Mouse (Mus musculus): ENCODE measurements around the gene Acaca. TPM values are rescaled to one million over a fixed set of nuclear protein-coding genes. Genes with fewer than 3 reads are reported as not detected.

Acaca gene
- polyA plus RNA-seq, 1 experiment from 2014 or later = 4.8 TPM

DNA sequence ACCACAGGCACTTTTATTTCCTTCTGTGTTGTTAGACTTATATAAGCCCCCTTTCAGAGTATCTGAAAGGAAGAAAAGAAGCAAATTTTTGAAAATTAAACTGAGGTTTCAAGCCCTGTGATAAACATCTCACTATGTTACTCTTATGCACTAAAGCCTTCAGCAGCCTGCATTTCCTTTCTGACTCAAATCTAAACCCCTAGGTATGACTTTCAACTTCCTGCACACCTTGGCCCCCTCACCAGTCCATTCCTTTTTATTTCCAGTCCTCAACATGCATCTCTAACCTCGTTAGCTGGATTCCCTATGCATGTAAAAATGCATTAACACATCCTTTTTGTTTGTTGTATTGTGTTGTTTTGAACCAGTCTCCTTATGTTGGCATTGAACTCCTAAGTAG is 123.0 kb downstream of the Acaca start:
- DNase-seq = no peak
- Histone ChIP-seq H3K9ac (no peak overlapping the region), H3K36me3 (peaks cover 54% of the 10 kb centered on the region), H3K4me3 (replicated peaks) (no peak overlapping the region), H3K9me3 (replicated peaks) (no peaks in the 10 kb centered on the region), H3K4me2 (no peak overlapping the region), H3K4me1 (replicated peaks) (no peaks in the 10 kb centered on the region), H3K27me3 (no peaks in the 10 kb centered on the region), H3K27ac (no peak overlapping the region)
- ATAC-seq (ENCODE audit: low read depth) = no peak
- WGBS (ENCODE audit: insufficient replicate concordance) = 52% methylated on average over 1 of the region's 1 CpGs

DNA sequence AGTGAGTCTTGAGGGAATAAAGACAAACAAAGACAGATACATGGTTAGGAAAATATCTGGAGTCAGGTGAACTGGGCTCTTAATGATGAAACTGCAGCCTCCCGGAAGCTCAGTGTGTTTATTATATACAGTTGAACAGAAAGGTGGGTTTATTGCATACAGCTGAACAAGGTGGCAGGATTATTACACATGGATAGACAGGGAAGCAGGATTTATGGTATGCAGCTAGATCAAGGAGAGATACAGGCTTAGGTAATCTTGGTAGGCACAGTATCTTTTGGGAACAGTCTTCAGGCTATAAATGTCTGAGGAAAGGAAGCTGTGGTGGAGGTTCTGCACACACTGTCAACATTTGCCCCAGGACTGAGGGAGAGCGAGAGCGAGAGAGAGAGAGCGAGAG is 126.4 kb downstream of the Acaca start:
- H3K4me1 ChIP-seq (replicated peaks) = peaks cover 6% of the 10 kb centered on the region
- H3K36me3 ChIP-seq = peaks cover 56% of the 10 kb centered on the region
- H3K4me3 ChIP-seq (replicated peaks) = no peak overlapping the region
- no peak overlapping the region for H3K27ac ChIP-seq
- ATAC-seq (ENCODE audit: low read depth) (no peak), DNase-seq (no peak)
- no peaks in the 10 kb centered on the region for H3K9me3 ChIP-seq (replicated peaks)
- no peaks in the 10 kb centered on the region for H3K27me3 ChIP-seq
- H3K9ac ChIP-seq = no peak overlapping the region
- no peak overlapping the region for H3K4me2 ChIP-seq
- WGBS (ENCODE audit: insufficient replicate concordance) = 86% methylated on average over 4 of the region's 4 CpGs

DNA sequence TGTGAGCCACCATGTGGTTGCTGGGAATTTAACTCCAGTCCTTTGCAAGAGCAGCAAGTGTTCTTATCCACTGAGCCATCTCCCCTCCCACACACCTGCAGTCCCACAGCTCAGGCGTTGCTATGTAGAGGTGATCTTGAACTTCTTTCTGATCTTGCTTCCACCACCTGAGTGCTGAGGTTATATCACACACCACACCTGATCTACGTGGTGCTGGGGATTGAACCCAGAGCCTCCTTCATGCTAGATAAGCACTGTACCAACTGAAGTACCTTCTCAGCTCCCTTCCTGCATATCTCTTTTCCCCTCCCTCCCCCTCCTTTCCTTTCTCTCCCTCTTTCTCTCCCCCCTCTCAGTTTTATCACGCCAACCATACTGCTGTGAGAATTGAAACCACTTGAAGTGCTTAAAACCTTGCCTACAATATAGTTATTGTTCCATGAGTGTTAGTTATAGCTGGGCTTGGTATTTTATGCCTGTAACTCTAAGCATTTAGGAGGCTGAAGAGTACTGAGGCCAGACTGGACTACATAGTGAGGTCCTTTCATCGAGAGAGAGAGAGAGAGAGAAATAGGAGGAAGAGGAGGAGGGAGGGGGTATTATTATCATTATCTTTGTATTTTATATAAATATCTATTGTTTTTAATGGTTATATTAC is 128.7 kb downstream of the Acaca start:
- peak; percentile 17 for DNase-seq
- ATAC-seq (ENCODE audit: low read depth) = peak; percentile 75
- WGBS (ENCODE audit: insufficient replicate concordance) = 33% methylated on average over 4 of the region's 4 CpGs

DNA sequence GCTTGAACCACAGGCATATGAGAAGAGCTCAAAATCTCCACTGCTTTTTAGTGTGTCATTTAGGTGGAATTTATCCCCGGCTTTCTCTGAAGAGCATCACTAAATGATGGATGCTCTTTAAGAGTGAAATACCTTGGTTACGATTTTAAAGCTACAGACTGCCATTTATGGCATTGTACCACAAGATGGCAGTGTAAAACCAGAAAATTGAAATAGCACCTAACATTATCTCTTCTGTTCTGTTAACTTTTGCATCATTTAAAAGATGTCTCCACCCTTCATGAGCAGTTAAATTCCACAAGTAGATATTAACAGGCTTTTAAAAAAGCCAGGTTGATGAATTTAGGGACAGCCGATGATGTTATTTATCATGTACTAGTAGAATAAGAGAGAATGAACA is 135.0 kb downstream of the Acaca start:
- Histone ChIP-seq H3K4me3 (replicated peaks) (no peak overlapping the region), H3K9me3 (replicated peaks) (no peaks in the 10 kb centered on the region), H3K4me2 (no peak overlapping the region), H3K27me3 (no peaks in the 10 kb centered on the region), H3K4me1 (replicated peaks) (no peaks in the 10 kb centered on the region), H3K36me3 (peaks cover 72% of the 10 kb centered on the region), H3K27ac (no peak overlapping the region), H3K9ac (no peak overlapping the region)
- DNase-seq (no peak), ATAC-seq (ENCODE audit: low read depth) (no peak)
- WGBS (ENCODE audit: insufficient replicate concordance) = 72% methylated on average over 3 of the region's 3 CpGs

More for the DNA sequence above, 128.7 kb downstream of the Acaca start:
- H3K27ac ChIP-seq = no peak overlapping the region
- no peaks in the 10 kb centered on the region for H3K27me3 ChIP-seq
- H3K9ac ChIP-seq = no peak overlapping the region
- no peak overlapping the region for H3K4me3 ChIP-seq (replicated peaks)
- peaks cover 6% of the 10 kb centered on the region for H3K4me1 ChIP-seq (replicated peaks)
- H3K4me2 ChIP-seq = no peak overlapping the region
- no peaks in the 10 kb centered on the region for H3K9me3 ChIP-seq (replicated peaks)
- peaks cover 57% of the 10 kb centered on the region for H3K36me3 ChIP-seq

DNA sequence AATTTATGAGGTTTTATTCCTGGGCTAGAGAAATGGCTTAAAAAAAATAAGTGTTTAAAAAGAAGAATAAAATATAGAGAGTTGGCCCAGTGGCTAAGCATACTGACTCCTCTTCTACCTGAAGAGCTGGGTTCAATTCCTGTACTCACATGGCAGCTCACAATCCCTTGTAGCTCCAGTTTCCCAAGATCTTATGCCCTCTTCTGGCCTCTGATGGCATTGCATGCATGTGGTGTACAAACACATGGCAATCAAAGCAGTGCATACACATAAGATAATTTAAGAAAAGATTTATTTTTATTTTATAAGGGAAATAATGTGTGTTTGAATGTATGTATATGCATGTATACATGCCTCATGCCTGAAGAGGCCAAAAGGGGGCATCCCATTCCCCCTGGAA is 138.6 kb downstream of the Acaca start:
- peaks cover 68% of the 10 kb centered on the region for H3K36me3 ChIP-seq
- no peak overlapping the region for H3K4me3 ChIP-seq (replicated peaks)
- no peak overlapping the region for H3K27ac ChIP-seq
- no peak overlapping the region for H3K4me2 ChIP-seq
- no peaks in the 10 kb centered on the region for H3K27me3 ChIP-seq
- DNase-seq = no peak
- H3K9me3 ChIP-seq (replicated peaks) = no peaks in the 10 kb centered on the region
- ATAC-seq (ENCODE audit: low read depth) = no peak
- no peak overlapping the region for H3K9ac ChIP-seq
- H3K4me1 ChIP-seq (replicated peaks) = no peaks in the 10 kb centered on the region

DNA sequence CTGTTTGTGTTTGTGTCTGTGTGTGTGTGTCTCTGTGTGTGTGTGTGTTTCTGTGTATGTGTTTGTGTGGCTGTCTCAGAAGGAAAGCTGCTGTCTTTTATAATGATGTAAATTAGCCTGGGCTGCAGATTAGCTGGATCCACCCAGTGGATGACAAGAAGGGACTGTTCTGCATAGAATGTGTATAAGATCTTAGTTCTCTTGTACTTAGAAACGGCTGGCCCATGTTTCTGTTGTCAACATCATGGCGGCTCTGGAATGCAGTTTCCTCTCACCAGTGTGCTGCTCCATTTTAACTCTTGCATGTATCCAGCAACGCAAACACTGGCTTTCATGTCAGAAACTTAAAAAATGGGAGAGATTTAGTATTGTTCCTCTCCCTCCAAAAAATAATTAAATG is 141.0 kb downstream of the Acaca start:
- no peaks in the 10 kb centered on the region for H3K4me1 ChIP-seq (replicated peaks)
- DNase-seq (no peak), ATAC-seq (ENCODE audit: low read depth) (no peak)
- no peak overlapping the region for H3K27ac ChIP-seq
- no peak overlapping the region for H3K9ac ChIP-seq
- peaks cover 59% of the 10 kb centered on the region for H3K36me3 ChIP-seq
- no peak overlapping the region for H3K4me3 ChIP-seq (replicated peaks)
- no peak overlapping the region for H3K4me2 ChIP-seq
- WGBS (ENCODE audit: insufficient replicate concordance) = 78% methylated on average over 3 of the region's 3 CpGs
- H3K9me3 ChIP-seq (replicated peaks) = no peaks in the 10 kb centered on the region
- H3K27me3 ChIP-seq = no peaks in the 10 kb centered on the region

DNA sequence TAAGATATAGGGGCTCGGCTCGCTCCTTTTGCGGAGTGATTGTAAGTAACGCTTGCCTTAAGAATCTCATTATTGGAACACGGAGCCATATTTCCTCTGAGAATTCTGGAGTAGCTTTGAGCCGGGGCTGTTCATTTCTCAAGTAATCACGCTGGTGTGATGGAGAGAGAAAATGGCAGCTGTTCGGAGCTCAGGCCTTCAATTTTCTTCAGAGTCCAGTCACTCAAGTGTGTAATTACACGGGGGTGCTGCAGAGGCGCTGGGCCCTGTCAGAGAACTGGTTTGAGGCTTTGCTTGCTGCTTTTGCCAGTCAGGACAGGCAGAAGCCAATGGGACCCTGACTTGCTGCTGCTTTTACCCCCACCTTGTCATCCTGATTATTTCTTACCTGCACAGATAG is 142.5 kb downstream of the Acaca start:
- no peak overlapping the region for H3K27ac ChIP-seq
- 86% methylated on average over 10 of the region's 10 CpGs for WGBS (ENCODE audit: insufficient replicate concordance)
- no peaks in the 10 kb centered on the region for H3K4me1 ChIP-seq (replicated peaks)
- no peak overlapping the region for H3K4me3 ChIP-seq (replicated peaks)
- ATAC-seq (ENCODE audit: low read depth) (no peak), DNase-seq (no peak)
- H3K9me3 ChIP-seq (replicated peaks) = no peaks in the 10 kb centered on the region
- H3K36me3 ChIP-seq = peaks cover 56% of the 10 kb centered on the region
- H3K27me3 ChIP-seq = no peaks in the 10 kb centered on the region
- no peak overlapping the region for H3K9ac ChIP-seq
- H3K4me2 ChIP-seq = no peak overlapping the region

DNA sequence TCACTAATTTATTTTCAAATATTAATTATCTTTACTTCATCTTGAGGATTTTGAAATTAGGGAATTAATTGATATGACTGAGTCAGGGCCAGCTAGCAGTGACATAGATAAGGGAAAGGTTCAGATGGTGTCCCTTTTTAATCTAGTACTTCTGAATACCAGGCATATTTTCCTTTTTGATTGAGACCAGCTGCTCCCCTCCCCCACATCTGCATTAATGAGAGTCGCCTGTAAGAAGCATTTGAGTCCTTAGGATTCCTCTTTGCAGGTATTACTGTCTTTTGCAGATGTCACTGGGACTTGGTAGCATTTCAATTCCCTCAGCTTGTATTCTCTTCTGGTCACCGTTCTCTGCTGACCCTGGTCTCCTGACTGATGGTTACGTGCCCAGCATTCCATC is 143.1 kb downstream of the Acaca start:
- Histone ChIP-seq H3K4me1 (replicated peaks) (no peaks in the 10 kb centered on the region), H3K36me3 (peaks cover 56% of the 10 kb centered on the region), H3K9me3 (replicated peaks) (no peaks in the 10 kb centered on the region), H3K27ac (no peak overlapping the region), H3K27me3 (no peaks in the 10 kb centered on the region), H3K4me2 (no peak overlapping the region), H3K9ac (no peak overlapping the region), H3K4me3 (replicated peaks) (no peak overlapping the region)
- WGBS (ENCODE audit: insufficient replicate concordance) = 76% methylated on average over 3 of the region's 3 CpGs
- ATAC-seq (ENCODE audit: low read depth) (no peak), DNase-seq (no peak)

DNA sequence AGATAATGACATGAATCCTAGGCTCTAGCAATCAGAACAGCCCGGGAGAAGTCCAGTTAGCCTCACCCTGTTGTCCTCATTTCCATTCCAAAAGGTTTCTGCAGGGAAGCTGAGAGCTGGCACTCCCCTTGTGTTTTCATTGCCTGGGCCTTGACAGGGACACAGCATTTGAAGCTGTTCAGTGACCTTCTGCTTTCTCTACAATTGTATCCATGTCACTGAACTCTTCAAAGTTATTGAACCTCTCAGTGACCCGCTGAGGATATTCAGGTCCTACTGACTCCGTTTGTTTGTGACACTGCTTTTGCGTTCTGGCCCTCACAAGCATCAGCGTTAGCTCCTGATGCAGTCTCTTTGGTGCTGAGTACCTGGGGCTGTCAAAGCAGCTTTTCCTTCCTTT is 147.5 kb downstream of the Acaca start:
- WGBS (ENCODE audit: insufficient replicate concordance) = 86% methylated on average over 5 of the region's 5 CpGs
- DNase-seq (no peak), ATAC-seq (ENCODE audit: low read depth) (no peak)
- Histone ChIP-seq H3K36me3 (peaks cover 56% of the 10 kb centered on the region), H3K9ac (no peak overlapping the region), H3K4me3 (replicated peaks) (no peak overlapping the region), H3K27me3 (no peaks in the 10 kb centered on the region), H3K9me3 (replicated peaks) (no peaks in the 10 kb centered on the region), H3K4me1 (replicated peaks) (no peaks in the 10 kb centered on the region), H3K27ac (no peak overlapping the region), H3K4me2 (no peak overlapping the region)

DNA sequence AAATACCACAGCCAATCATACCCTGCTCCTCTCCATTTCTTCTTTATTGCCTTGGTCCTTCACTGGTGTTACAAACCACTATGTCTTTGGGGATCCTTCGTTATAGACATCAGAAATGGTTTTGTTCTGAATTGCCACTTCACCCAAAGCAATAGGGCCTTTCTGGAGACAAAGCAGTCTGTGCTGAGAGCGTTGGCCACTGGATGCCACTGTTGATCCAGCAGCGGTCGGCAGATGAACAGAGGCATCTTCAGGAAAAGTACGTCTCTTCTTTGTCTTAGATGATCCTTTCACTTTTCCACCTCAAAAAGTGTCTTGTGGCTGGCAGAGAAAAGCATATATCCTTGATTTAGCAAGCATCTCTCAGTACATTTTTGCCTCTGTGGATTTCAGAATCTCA is 151.8 kb downstream of the Acaca start:
- H3K27ac ChIP-seq = no peak overlapping the region
- H3K36me3 ChIP-seq = peaks cover 54% of the 10 kb centered on the region
- ATAC-seq (ENCODE audit: low read depth) (no peak), DNase-seq (no peak)
- WGBS (ENCODE audit: insufficient replicate concordance) = 78% methylated on average over 5 of the region's 5 CpGs
- no peak overlapping the region for H3K9ac ChIP-seq
- no peaks in the 10 kb centered on the region for H3K9me3 ChIP-seq (replicated peaks)
- H3K4me1 ChIP-seq (replicated peaks) = no peaks in the 10 kb centered on the region
- no peaks in the 10 kb centered on the region for H3K27me3 ChIP-seq
- H3K4me3 ChIP-seq (replicated peaks) = no peak overlapping the region
- no peak overlapping the region for H3K4me2 ChIP-seq

DNA sequence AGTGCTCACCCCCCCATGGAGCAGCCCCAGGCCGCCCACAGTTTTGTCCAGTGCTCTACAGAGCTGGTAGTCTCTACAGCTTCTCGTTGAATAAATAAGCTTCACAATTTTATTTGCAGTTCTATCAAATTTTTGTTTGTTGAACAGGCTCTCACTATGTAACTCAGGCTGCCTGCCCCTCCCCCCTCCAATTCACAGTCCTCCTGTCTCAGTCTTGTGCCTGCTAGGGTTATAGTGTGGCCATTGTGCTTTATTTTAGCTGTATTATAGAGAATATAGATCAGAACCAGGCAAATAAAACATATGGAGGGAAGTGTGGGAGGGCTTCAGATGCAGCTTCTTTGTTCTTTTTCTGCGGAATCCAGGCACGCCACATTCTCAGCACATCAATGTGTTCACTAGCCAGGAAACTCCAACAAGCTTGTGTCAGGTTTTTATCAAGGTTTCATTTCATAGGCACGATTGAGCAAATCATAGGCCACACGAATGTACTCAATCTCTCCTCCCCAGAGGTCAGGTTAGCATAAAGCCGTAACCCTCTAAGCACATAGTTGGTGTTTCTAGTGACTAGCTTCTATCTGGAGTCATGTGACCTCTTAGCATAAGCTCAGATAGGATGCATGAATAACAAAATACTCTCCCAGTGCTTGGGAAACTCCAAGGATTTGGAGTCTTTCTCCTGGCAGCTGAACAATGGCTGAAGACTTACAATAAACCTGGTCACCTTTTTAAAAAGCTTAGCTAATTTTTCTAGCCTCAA is 153.7 kb downstream of the Acaca start:
- H3K9ac ChIP-seq = no peak overlapping the region
- H3K27me3 ChIP-seq = no peaks in the 10 kb centered on the region
- H3K9me3 ChIP-seq (replicated peaks) = no peaks in the 10 kb centered on the region
- ATAC-seq (ENCODE audit: low read depth) (no peak), DNase-seq (no peak)
- H3K4me3 ChIP-seq (replicated peaks) = no peak overlapping the region
- peaks cover 43% of the 10 kb centered on the region for H3K36me3 ChIP-seq
- no peaks in the 10 kb centered on the region for H3K4me1 ChIP-seq (replicated peaks)
- 84% methylated on average over 7 of the region's 7 CpGs for WGBS (ENCODE audit: insufficient replicate concordance)
- H3K27ac ChIP-seq = no peak overlapping the region
- no peak overlapping the region for H3K4me2 ChIP-seq

DNA sequence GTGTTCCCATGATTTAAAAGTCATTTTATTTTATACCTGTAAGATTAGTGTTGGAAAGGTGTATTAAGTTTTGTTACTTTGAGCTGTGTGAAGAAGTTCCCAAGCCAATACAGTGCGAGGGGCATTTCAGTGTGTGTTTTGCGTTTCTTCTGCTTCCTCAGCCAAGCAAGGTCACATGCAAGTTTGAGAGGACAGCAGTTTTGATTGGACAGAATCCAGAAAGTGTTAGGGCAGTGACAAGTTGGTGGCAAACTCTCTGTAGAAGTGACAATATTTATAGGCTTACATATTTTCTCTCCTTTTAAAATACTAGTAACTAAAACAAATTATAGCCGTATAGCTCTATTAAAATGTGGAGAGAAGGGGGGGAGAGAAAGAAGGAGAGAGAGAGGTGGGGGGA is 161.3 kb downstream of the Acaca start:
- no peak for DNase-seq
- no peak for ATAC-seq (ENCODE audit: low read depth)
- no peaks in the 10 kb centered on the region for H3K4me1 ChIP-seq (replicated peaks)
- H3K9ac ChIP-seq = no peak overlapping the region
- 0 out of 2 replicates have a peak, but pooled peaks cover 15% of the 10 kb centered on the region for H3K36me3 ChIP-seq
- no peak overlapping the region for H3K4me2 ChIP-seq
- no peak overlapping the region for H3K27ac ChIP-seq
- WGBS (ENCODE audit: insufficient replicate concordance) = 69% methylated on average over 3 of the region's 3 CpGs
- H3K9me3 ChIP-seq (replicated peaks) = no peaks in the 10 kb centered on the region
- H3K27me3 ChIP-seq = no peaks in the 10 kb centered on the region
- no peak overlapping the region for H3K4me3 ChIP-seq (replicated peaks)

All from liver, embryonic 13.5 days (tissue).